Mouse (Mus musculus) intestine, embryonic 15.5 days (tissue): ENCODE results near the gene Chp1. TPM values are rescaled to one million over a fixed set of nuclear protein-coding genes. Genes with fewer than 3 reads are reported as not detected.
A peak's percentile ranks its signal among the peaks of the same experiment; 100 is the strongest.
"Not testable (repeated sequence)": the region's sequence is repeated elsewhere in the genome, so short reads cannot be mapped to it uniquely, and the experiment has no call there.

Source experiments
- ATAC-seq: fragments of 200-750 bp; cut with Nextera tagmentation; 2 replicates; pipeline ENCODE4 v1.8.0; 2017; ENCODE audit warnings: moderate TSS enrichment, moderate library complexity
- H3K27ac ChIP-seq: fragments of 300-500 bp; sonication (generic); 2 replicates; pipeline ENCODE4 v1.5.1; 2015; ENCODE audit warnings: mild to moderate bottlenecking, inconsistent platforms
- H3K27me3 ChIP-seq: fragments of 300-500 bp; sonication (generic); replicated peaks from 2 replicates; pipeline ENCODE4 v1.6.1; 2015; ENCODE audit warnings: inconsistent platforms
- H3K36me3 ChIP-seq: fragments of 300-500 bp; sonication (generic); 2 replicates; pipeline ENCODE4 v1.6.1; 2015; ENCODE audit warnings: inconsistent platforms
- H3K4me1 ChIP-seq: fragments of 300-500 bp; sonication (generic); replicated peaks from 2 replicates; pipeline ENCODE4 v1.6.1; 2015; ENCODE audit warnings: inconsistent platforms
- H3K4me2 ChIP-seq: fragments of 300-500 bp; sonication (generic); replicated peaks from 2 replicates; pipeline ENCODE4 v1.6.1; 2015; ENCODE audit warnings: mild to moderate bottlenecking, inconsistent platforms
- H3K4me3 ChIP-seq: fragments of 300-500 bp; sonication (generic); replicated peaks from 2 replicates; pipeline ENCODE4 v1.5.1; 2015; ENCODE audit warnings: inconsistent platforms
- H3K9ac ChIP-seq: fragments of 300-500 bp; sonication (generic); 2 replicates; pipeline ENCODE4 v1.6.1; 2015; ENCODE audit warnings: inconsistent platforms
- H3K9me3 ChIP-seq: fragments of 300-500 bp; sonication (generic); 2 replicates; pipeline ENCODE4 v1.6.1; 2016; ENCODE audit warnings: inconsistent platforms
- WGBS: fragments of 180-500 bp; shearing (Covaris S2); methylation state at CpG from one replicate; pipeline ENCODE4 v1.1.7; 2015; 5-methylcytosine and 5-hydroxymethylcytosine counted together
- polyA plus RNA-seq: library from polyadenylated mRNA; unstranded; fragments of >200 nt; fragmentation: Nextera tagmentation; extraction: Ambion mirVana; gene quantifications from 2 replicates; pipeline ENCODE4 v1.2.1, GENCODE M21; 2015

Gene Chp1
- polyA plus RNA-seq, 1 experiment from 2014 or later: 53.6 TPM

GRCm38 (mm10) chr2:119572471-119572870, 25.0 kb downstream of the Chp1 start:
- H3K9me3 ChIP-seq: no peaks in the 10 kb centered on the region
- no peaks in the 10 kb centered on the region for H3K27me3 ChIP-seq
- no peak for ATAC-seq
- 88% methylated on average over 1 of the region's 1 CpGs for WGBS
- no peaks in the 10 kb centered on the region for H3K4me1 ChIP-seq
- 0 out of 2 replicates have a peak, but pooled peaks cover 3% of the 10 kb centered on the region for H3K36me3 ChIP-seq
- H3K27ac ChIP-seq: no peak overlapping the region
- H3K4me3 ChIP-seq: no peak overlapping the region
- no peak overlapping the region for H3K9ac ChIP-seq
- no peak overlapping the region for H3K4me2 ChIP-seq

DNA sequence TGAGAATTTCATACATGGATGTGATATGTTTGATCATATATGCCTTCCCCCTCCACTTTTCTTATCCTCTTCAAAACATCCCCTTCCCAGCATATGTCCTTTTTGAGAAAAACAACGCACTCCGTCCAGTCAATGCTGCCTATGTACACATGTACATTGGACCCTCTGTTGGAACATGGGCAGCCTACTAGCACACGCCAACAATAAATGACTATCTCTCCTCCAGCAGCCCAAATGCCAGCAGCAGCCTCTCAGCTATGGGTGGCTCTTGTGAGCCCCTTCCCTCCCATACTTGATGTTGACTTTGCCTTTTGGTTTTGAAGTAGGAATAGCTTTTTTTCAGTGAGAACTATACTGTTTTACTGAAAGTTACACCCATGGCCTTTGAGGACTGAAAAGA, 34.1 kb downstream of the Chp1 start:
- no peak overlapping the region for H3K4me2 ChIP-seq
- no peak overlapping the region for H3K27ac ChIP-seq
- H3K9me3 ChIP-seq: no peaks in the 10 kb centered on the region
- no peaks in the 10 kb centered on the region for H3K36me3 ChIP-seq
- H3K4me3 ChIP-seq: no peak overlapping the region
- H3K4me1 ChIP-seq: no peaks in the 10 kb centered on the region
- no peak for ATAC-seq
- 71% methylated on average over 3 of the region's 3 CpGs for WGBS
- H3K27me3 ChIP-seq: no peaks in the 10 kb centered on the region
- H3K9ac ChIP-seq: no peak overlapping the region

DNA sequence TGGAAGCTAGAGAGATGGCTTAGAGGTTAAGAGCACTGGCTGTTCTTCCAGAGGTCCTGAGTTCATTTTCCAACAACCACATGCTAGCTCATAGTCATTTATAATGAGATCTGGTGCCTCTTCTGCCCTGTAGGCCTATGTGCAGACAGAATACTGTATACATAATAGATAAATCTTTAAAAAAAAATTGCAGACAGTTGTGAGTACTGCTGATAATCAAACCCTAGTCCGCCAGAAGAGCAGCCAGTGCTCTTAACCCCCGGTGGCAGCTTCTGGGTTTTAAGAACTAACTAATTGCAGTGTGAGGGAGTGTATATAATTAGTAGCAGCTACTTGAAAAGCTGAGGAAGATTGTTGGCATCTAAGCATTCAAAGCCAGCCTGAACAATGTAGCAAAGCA, 35.9 kb downstream of the Chp1 start:
- no peak overlapping the region for H3K4me2 ChIP-seq
- no peak overlapping the region for H3K9ac ChIP-seq
- no peaks in the 10 kb centered on the region for H3K27me3 ChIP-seq
- no peak overlapping the region for H3K27ac ChIP-seq
- no peak for ATAC-seq
- H3K4me3 ChIP-seq: no peak overlapping the region
- H3K36me3 ChIP-seq: no peaks in the 10 kb centered on the region
- no peaks in the 10 kb centered on the region for H3K4me1 ChIP-seq
- H3K9me3 ChIP-seq: no peaks in the 10 kb centered on the region
- 66% methylated on average over 2 of the region's 2 CpGs for WGBS

- H3K9ac ChIP-seq: no peak overlapping the region
- no peak overlapping the region for H3K4me2 ChIP-seq
- ATAC-seq: no peak
- no peaks in the 10 kb centered on the region for H3K36me3 ChIP-seq
- no peaks in the 10 kb centered on the region for H3K9me3 ChIP-seq
- no peak overlapping the region for H3K27ac ChIP-seq
- no peaks in the 10 kb centered on the region for H3K27me3 ChIP-seq
- 88% methylated on average over 8 of the region's 8 CpGs for WGBS
- no peak overlapping the region for H3K4me3 ChIP-seq
- H3K4me1 ChIP-seq: no peaks in the 10 kb centered on the region
These were observed 36.8 kb downstream of the Chp1 start for GRCm38 (mm10) chr2:119584282-119584681.

- 19% methylated on average over 4 of the region's 4 CpGs for WGBS
- Histone ChIP-seq H3K9me3 (no peaks in the 10 kb centered on the region), H3K4me1 (no peaks in the 10 kb centered on the region), H3K27me3 (no peaks in the 10 kb centered on the region), H3K27ac (no peak overlapping the region), H3K4me2 (no peak overlapping the region), H3K4me3 (no peak overlapping the region), H3K9ac (no peak overlapping the region), H3K36me3 (no peaks in the 10 kb centered on the region)
- ATAC-seq: no peak
These were observed 39.9 kb downstream of the Chp1 start for GRCm38 (mm10) chr2:119587383-119587782.

- H3K27ac ChIP-seq: no peak overlapping the region
- H3K9ac ChIP-seq: no peak overlapping the region
- H3K27me3 ChIP-seq: no peaks in the 10 kb centered on the region
- H3K4me2 ChIP-seq: no peak overlapping the region
- no peak for ATAC-seq
- no peaks in the 10 kb centered on the region for H3K4me1 ChIP-seq
- 95% methylated on average over 3 of the region's 3 CpGs for WGBS
- H3K9me3 ChIP-seq: no peaks in the 10 kb centered on the region
- no peaks in the 10 kb centered on the region for H3K36me3 ChIP-seq
- no peak overlapping the region for H3K4me3 ChIP-seq
These were observed 43.8 kb downstream of the Chp1 start for GRCm38 (mm10) chr2:119591247-119591646.

- no peaks in the 10 kb centered on the region for H3K9me3 ChIP-seq
- H3K4me3 ChIP-seq: peak overlapping the region; percentile 74; the same call in 1 of the 2 replicates
- no peaks in the 10 kb centered on the region for H3K27me3 ChIP-seq
- peak overlapping the region; percentile 49 for H3K27ac ChIP-seq
- H3K9ac ChIP-seq: no peak overlapping the region
- peaks cover 8% of the 10 kb centered on the region; the same call in 1 of the 2 replicates for H3K36me3 ChIP-seq
- 6% methylated on average over 7 of the region's 7 CpGs for WGBS
- H3K4me1 ChIP-seq: no peaks in the 10 kb centered on the region
- H3K4me2 ChIP-seq: peak overlapping the region; percentile 46
- peak; percentile 64 for ATAC-seq
These were observed 46.2 kb downstream of the Chp1 start for GRCm38 (mm10) chr2:119593765-119594112.

- WGBS: under 1% methylated on average over 58 of the region's 61 CpGs
- peak; percentile 99 for ATAC-seq
These were observed 46.9 kb downstream of the Chp1 start for GRCm38 (mm10) chr2:119594113-119594981.

GRCm38 (mm10) chr2:119595308-119595707, 47.8 kb downstream of the Chp1 start:
- H3K27ac ChIP-seq: no peak overlapping the region
- H3K9me3 ChIP-seq: no peaks in the 10 kb centered on the region
- peak overlapping the region; percentile 58 for H3K4me2 ChIP-seq
- peak overlapping the region; percentile 83 for H3K9ac ChIP-seq
- ATAC-seq: no peak
- WGBS: 29% methylated on average over 4 of the region's 4 CpGs
- no peaks in the 10 kb centered on the region for H3K27me3 ChIP-seq
- peaks cover 10% of the 10 kb centered on the region for H3K36me3 ChIP-seq
- no peaks in the 10 kb centered on the region for H3K4me1 ChIP-seq
- H3K4me3 ChIP-seq: peak overlapping the region; percentile 74

More at GRCm38 (mm10) chr2:119594113-119594981, 46.9 kb downstream of the Chp1 start:
- peaks cover 8% of the 10 kb centered on the region; the same call in 1 of the 2 replicates for H3K36me3 ChIP-seq
- no peaks in the 10 kb centered on the region for H3K4me1 ChIP-seq
- H3K27me3 ChIP-seq: no peaks in the 10 kb centered on the region
- peak overlapping the region; percentile 83 for H3K9ac ChIP-seq
- H3K4me3 ChIP-seq: peak overlapping the region; percentile 74
- no peaks in the 10 kb centered on the region for H3K9me3 ChIP-seq
- H3K27ac ChIP-seq: peak overlapping the region; percentile 92
- peak overlapping the region; percentile 58 for H3K4me2 ChIP-seq

DNA sequence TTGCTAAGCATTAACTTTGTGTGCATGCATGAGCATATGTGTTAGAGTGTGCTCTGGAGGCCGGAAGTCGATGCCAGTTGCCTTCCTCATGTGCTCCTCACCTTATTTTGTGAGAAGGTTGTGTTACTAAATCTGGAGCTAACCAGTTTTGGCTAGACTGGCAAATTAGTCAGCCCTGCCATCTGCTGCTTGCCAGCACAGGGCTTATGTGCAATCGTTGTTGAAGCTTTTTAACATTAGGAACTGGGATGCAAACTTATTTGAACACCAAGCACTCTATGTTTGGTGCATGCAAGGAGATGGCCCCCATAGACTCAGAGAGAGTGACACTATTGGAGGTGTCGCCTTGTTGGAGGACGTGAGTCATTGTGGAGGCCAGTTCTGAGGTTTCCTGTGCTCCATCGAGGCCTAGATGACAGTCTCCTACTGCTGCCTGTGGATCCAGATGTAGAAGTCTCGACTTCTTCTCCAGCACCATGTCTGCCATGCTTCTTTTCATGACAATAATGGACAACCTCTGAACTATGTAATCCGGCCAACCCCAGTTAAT, 49.4 kb downstream of the Chp1 start:
- Histone ChIP-seq H3K9ac (no peak overlapping the region), H3K27me3 (no peaks in the 10 kb centered on the region), H3K4me1 (no peaks in the 10 kb centered on the region), H3K27ac (no peak overlapping the region), H3K4me3 (no peak overlapping the region), H3K36me3 (peaks cover 11% of the 10 kb centered on the region), H3K9me3 (no peaks in the 10 kb centered on the region), H3K4me2 (no peak overlapping the region)
- 89% methylated on average over 8 of the region's 8 CpGs for whole genome bisulfite sequencing
- no peak for ATAC-seq

GRCm38 (mm10) chr2:119601027-119601426, 53.5 kb downstream of the Chp1 start:
- Histone ChIP-seq H3K36me3 (peaks cover 11% of the 10 kb centered on the region), H3K4me3 (no peak overlapping the region), H3K4me2 (no peak overlapping the region), H3K9ac (no peak overlapping the region), H3K27me3 (no peaks in the 10 kb centered on the region), H3K9me3 (no peaks in the 10 kb centered on the region), H3K4me1 (no peaks in the 10 kb centered on the region), H3K27ac (no peak overlapping the region)
- 81% methylated on average over 4 of the region's 4 CpGs for WGBS
- no peak for ATAC-seq

DNA sequence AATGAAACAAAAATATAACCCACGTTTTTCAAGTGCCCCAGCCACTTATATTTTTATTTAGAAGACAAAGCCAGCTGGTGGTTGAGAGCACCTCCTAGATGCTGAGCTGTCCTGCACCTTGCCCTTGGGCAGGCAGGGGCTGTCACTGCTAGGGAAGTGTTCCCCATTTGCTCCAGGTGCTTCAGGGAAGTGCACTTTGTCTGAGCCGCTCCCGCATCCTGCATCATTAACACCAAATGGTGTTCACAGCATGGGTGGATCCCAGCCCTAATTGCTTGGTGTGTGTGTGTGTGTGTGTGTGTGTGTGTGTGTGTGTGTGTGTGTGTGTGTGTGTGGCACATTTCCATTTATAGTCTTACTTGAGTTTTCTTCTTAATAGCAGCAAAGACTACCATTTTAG, 54.1 kb downstream of the Chp1 start:
- not testable (repeated sequence) for H3K4me3 ChIP-seq, H3K4me2 ChIP-seq, H3K9me3 ChIP-seq, H3K27me3 ChIP-seq, H3K27ac ChIP-seq, H3K9ac ChIP-seq, H3K4me1 ChIP-seq
- ATAC-seq: 0 out of 2 replicates have a peak, but pooled peaks have one; percentile 45
- 67% methylated on average over 3 of the region's 3 CpGs for WGBS
- H3K36me3 ChIP-seq: peaks cover 15% of the 10 kb centered on the region

DNA sequence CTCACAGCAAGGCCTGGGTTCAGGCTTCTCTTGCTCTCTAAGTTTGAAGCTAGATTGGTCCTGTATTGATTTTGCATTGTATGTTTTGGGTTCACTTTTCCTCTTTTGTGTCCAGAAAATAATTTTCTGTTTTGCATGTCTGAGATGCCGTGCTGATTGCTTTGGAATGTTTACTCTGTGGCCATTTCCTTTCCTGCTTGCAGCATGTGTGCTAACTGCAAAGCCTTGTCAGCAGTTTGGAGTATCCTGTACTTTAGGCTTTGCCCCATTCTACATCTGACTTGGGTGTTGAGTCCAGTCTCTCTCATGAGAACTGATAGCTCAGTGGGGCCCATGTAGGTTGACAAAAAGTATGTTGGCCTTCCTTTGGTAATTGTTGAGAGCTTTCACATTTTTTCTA, 55.0 kb downstream of the Chp1 start:
- Histone ChIP-seq H3K36me3 (peaks cover 13% of the 10 kb centered on the region), H3K27me3 (no peaks in the 10 kb centered on the region), H3K9me3 (no peaks in the 10 kb centered on the region), H3K4me3 (no peak overlapping the region), H3K4me2 (no peak overlapping the region), H3K27ac (no peak overlapping the region), H3K9ac (no peak overlapping the region), H3K4me1 (no peaks in the 10 kb centered on the region)
- no peak for ATAC-seq
- 52% methylated on average over 1 of the region's 1 CpGs for WGBS
